Mouse (Mus musculus) ES-E14 (cell line): ENCODE data around the gene Serpina6. TPM values are rescaled to one million over a fixed set of nuclear protein-coding genes. Genes with fewer than 3 reads are reported as not detected.
"Not testable (repeated sequence)": the region's sequence is repeated elsewhere in the genome, so short reads cannot be mapped to it uniquely, and the experiment has no call there.

Experiments
- DNase-seq: peaks from one replicate; pipeline ENCODE4 v3.0.0-alpha.2; 2013; ENCODE audit warnings: low read depth, low spot score
- H3K27ac ChIP-seq: 2 replicates; pipeline ENCODE4 v1.5.1; 2012; ENCODE audit warnings: low read depth, mild to moderate bottlenecking, low read length, moderate library complexity, mixed read lengths; ENCODE audit not compliant: poor library complexity, insufficient read depth, severe bottlenecking
- H3K36me3 ChIP-seq: 2 replicates; pipeline ENCODE4 v1.6.1; 2012; ENCODE audit warnings: mild to moderate bottlenecking, low read length, moderate library complexity, mixed read lengths; ENCODE audit not compliant: control insufficient read depth, poor library complexity, insufficient read depth, severe bottlenecking
- H3K4me1 ChIP-seq, 2 experiments: fragments of 150-350 bp in 1 of 2; sonication (generic) in 1 of 2; 2 replicates each; pipeline ENCODE4 v1.6.1; 2012; ENCODE audit warnings: low read length in 2 of 2, mild to moderate bottlenecking in 1 of 2, mixed read lengths in 1 of 2; ENCODE audit not compliant: control insufficient read depth in 2 of 2, insufficient read depth in 2 of 2, poor library complexity in 1 of 2
- H3K4me3 ChIP-seq, 2 experiments: fragments of 150-350 bp in 1 of 2; sonication (generic) in 1 of 2; 2 replicates each; pipeline ENCODE4 v1.5.1; 2012; ENCODE audit warnings: low read length in 2 of 2, low read depth in 1 of 2, mild to moderate bottlenecking in 1 of 2, mixed read lengths in 1 of 2; ENCODE audit not compliant: insufficient read depth in 1 of 2, poor library complexity in 1 of 2, severe bottlenecking in 1 of 2
- H3K9ac ChIP-seq: 2 replicates; pipeline ENCODE4 v1.6.1; 2012; ENCODE audit warnings: low read depth, mild to moderate bottlenecking, low read length, mixed read lengths; ENCODE audit not compliant: poor library complexity, insufficient read depth, severe bottlenecking
- H3K9me3 ChIP-seq: fragments of 150-350 bp; sonication (generic); 2 replicates; pipeline ENCODE4 v1.6.1; 2012; ENCODE audit warnings: low read depth, mild to moderate bottlenecking, low read length; ENCODE audit not compliant: control insufficient read depth, insufficient read depth
- CHD2 ChIP-seq: IDR thresholded peaks from 2 replicates; pipeline ENCODE4 v1.6.1; 2014; ENCODE audit warnings: mild to moderate bottlenecking, low read depth, low read length, inconsistent platforms
- HCFC1 ChIP-seq: IDR thresholded peaks from 2 replicates; pipeline ENCODE4 v1.6.1; 2012; ENCODE audit warnings: low read length, inconsistent platforms, borderline replicate concordance; ENCODE audit not compliant: insufficient read depth
- MAFK ChIP-seq: IDR thresholded peaks from 2 replicates; pipeline ENCODE4 v1.6.1; 2014; ENCODE audit warnings: mild to moderate bottlenecking, low read depth, low read length, inconsistent platforms; ENCODE audit not compliant: insufficient read depth
- ZC3H11A ChIP-seq: IDR thresholded peaks from 2 replicates; pipeline ENCODE4 v1.6.1; 2012; ENCODE audit warnings: low read depth, mild to moderate bottlenecking, inconsistent platforms, low read length, borderline replicate concordance
- ZNF384 ChIP-seq: IDR thresholded peaks from 2 replicates; pipeline ENCODE4 v1.6.1; 2012; ENCODE audit warnings: low read depth, low read length, inconsistent platforms
- in situ Hi-C, 2 experiments: fragments of 600-800 bp; cut with MboI; formaldehyde crosslinking; loops; one replicate each; pipeline ENCODE4 v1.15.1; 2025; ENCODE audit warnings: low sequenced_read_pairs in 2 of 2, inconsistent platforms in 1 of 2; ENCODE audit not compliant: unreplicated experiment in 2 of 2
- total RNA-seq: library from RNA; depleted of rRNA; stranded (reverse); fragments of 300-350 nt; gene quantifications from 2 replicates; pipeline ENCODE4 v1.2.3, GENCODE M21; 2012

Serpina6 gene
- total RNA-seq, 1 experiment, result not detected

- Histone ChIP-seq H3K27ac (no peak overlapping the region), H3K4me3 (no peak overlapping the region), H3K4me1 (no peaks in the 10 kb centered on the region), H3K36me3 (no peaks in the 10 kb centered on the region), H3K9me3 (no peaks in the 10 kb centered on the region), H3K9ac (no peak overlapping the region)
- no peak for DNase-seq
- in situ Hi-C loops, result no loop called here
- TF ChIP-seq CHD2 (no peak), MAFK (no peak), HCFC1 (no peak), ZC3H11A (no peak), ZNF384 (no peak)
These were observed 26.8 kb upstream of the Serpina6 start for GRCm38 (mm10) chr12:103683775-103684174.

GRCm38 (mm10) chr12:103681739-103682138, 24.7 kb upstream of the Serpina6 start:
- in situ Hi-C loops, result no loop called here
- Histone ChIP-seq H3K9ac (no peak overlapping the region), H3K9me3 (no peaks in the 10 kb centered on the region), H3K27ac (no peak overlapping the region), H3K4me1 (no peaks in the 10 kb centered on the region), H3K4me3 (no peak overlapping the region), H3K36me3 (no peaks in the 10 kb centered on the region)
- no peak for TF ChIP-seq HCFC1
- TF ChIP-seq MAFK, result no peak
- no peak for TF ChIP-seq ZNF384
- no peak for TF ChIP-seq ZC3H11A
- no peak for TF ChIP-seq CHD2
- no peak for DNase-seq

- Histone ChIP-seq H3K36me3 (no peaks in the 10 kb centered on the region), H3K27ac (no peak overlapping the region), H3K4me1 (no peaks in the 10 kb centered on the region), H3K4me3 (no peak overlapping the region), H3K9me3 (no peaks in the 10 kb centered on the region), H3K9ac (no peak overlapping the region)
- in situ Hi-C loops, result no loop called here
- TF ChIP-seq HCFC1 (no peak), ZNF384 (no peak), CHD2 (no peak), ZC3H11A (no peak), MAFK (no peak)
- DNase-seq, result no peak
These were observed 24.2 kb upstream of the Serpina6 start for GRCm38 (mm10) chr12:103681169-103681568.

GRCm38 (mm10) chr12:103679853-103680252, 22.8 kb upstream of the Serpina6 start:
- H3K9ac ChIP-seq, DNase-seq, H3K9me3 ChIP-seq, H3K27ac ChIP-seq, in situ Hi-C loops, H3K36me3 ChIP-seq, H3K4me3 ChIP-seq, H3K4me1 ChIP-seq: not testable (repeated sequence)

- H3K4me1 ChIP-seq, result no peaks in the 10 kb centered on the region
- no peak within 1 kb of the TSS for H3K27ac ChIP-seq
- no peak within 1 kb of the TSS for H3K9ac ChIP-seq
- no peaks in the 10 kb centered on the region for H3K36me3 ChIP-seq
- TF ChIP-seq CHD2 (no peak), ZNF384 (no peak), ZC3H11A (no peak)
- H3K9me3 ChIP-seq, result no peaks in the 10 kb centered on the region
- in situ Hi-C loops, result no loop called here
- no peak for DNase-seq
- H3K4me3 ChIP-seq, result no peak within 1 kb of the TSS
These were observed 19.0 kb upstream of the Serpina6 start, which contains the start of gene Serpina16 for GRCm38 (mm10) chr12:103676039-103676438. Gene Serpina16 (minus strand): TSS chr12:103676139.
